Mouse (Mus musculus): ENCODE data around the gene Farp1. TPM values are rescaled to one million over a fixed set of nuclear protein-coding genes. Genes with fewer than 3 reads are reported as not detected.
A peak's percentile ranks its signal among the peaks of the same experiment; 100 is the strongest.
"Not testable (repeated sequence)": the region's sequence is repeated elsewhere in the genome, so short reads cannot be mapped to it uniquely, and the experiment has no call there.

The Farp1 gene
- polyA plus RNA-seq, 2 experiments = 43.3 to 78.5 TPM

DNA sequence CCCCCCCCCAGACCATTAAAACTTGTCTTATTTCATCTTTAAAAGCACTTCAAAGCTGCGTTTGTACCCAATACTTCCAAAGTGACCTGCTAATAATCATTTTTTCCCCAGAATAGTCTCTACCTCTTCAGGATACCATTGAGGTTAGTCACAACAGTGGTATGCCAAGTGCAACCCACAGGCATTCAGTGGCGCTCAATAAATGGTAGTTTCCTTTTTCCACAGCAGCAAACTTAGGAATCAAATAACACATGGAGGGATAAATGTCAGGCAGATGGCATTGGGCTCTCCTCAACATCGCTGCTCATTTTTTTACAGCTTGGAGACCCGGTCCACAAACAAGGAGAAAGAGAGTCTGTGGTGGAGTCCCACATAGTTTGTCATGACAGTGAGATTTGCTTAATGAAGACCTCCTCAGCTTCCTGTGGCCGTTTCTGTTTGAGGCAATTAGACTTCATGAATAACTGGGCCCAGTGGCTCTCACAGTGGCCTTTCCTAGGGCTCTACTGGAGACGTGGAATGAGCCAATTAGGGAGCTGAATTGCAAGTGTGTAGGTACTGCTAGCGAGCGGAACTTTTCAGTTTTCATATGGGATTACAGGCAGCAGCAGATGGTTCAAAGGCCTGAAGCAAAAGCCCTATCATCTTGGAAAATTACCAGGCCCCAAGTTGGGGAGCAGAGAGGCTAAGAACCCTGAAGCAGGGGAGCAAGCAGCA is 148.6 kb downstream of the Farp1 start:
- peaks cover 21% of the 10 kb centered on the region for H3K4me1 ChIP-seq (ENCODE audit: control insufficient read depth, insufficient read depth, low read length)
- no peaks in the 10 kb centered on the region for H3K27me3 ChIP-seq (ENCODE audit: control insufficient read depth, insufficient read depth, low read length)
- H3K4me2 ChIP-seq (replicated peaks; ENCODE audit: low read depth, low read length, severe bottlenecking) = no peak overlapping the region
- H3K36me3 ChIP-seq (ENCODE audit: control insufficient read depth, insufficient read depth, low read length) = peaks cover 13% of the 10 kb centered on the region
- H3K27ac ChIP-seq (replicated peaks; ENCODE audit: low read depth, low read length) = no peak overlapping the region
- 48% methylated on average over 8 of the region's 8 CpGs for WGBS
- no peak for TF ChIP-seq POLR2A (IDR thresholded peaks at IDR 0.05; ENCODE audit: borderline replicate concordance, extremely low read depth, insufficient read depth, insufficient read length)
- no peak overlapping the region for H3K9ac ChIP-seq (ENCODE audit: low read depth, low read length, severe bottlenecking)
- no peak overlapping the region for H3K4me3 ChIP-seq (replicated peaks; ENCODE audit: low read length)
- no peak for ATAC-seq (ENCODE audit: low FRiP score, low read depth)
- H3K9me3 ChIP-seq (ENCODE audit: control insufficient read depth, low read length) = no peaks in the 10 kb centered on the region
- DNase-seq (ENCODE audit: low spot score) = no peak

- no peak overlapping the region for H3K27ac ChIP-seq (replicated peaks; ENCODE audit: low read depth, low read length)
- H3K27me3 ChIP-seq (ENCODE audit: control insufficient read depth, insufficient read depth, low read length) = no peaks in the 10 kb centered on the region
- WGBS = 93% methylated on average over 8 of the region's 8 CpGs
- no peak overlapping the region for H3K9ac ChIP-seq (ENCODE audit: low read depth, low read length, severe bottlenecking)
- TF ChIP-seq POLR2A (IDR thresholded peaks at IDR 0.05; ENCODE audit: borderline replicate concordance, extremely low read depth, insufficient read depth, insufficient read length) = no peak
- H3K4me1 ChIP-seq (ENCODE audit: control insufficient read depth, insufficient read depth, low read length) = peaks cover 21% of the 10 kb centered on the region
- DNase-seq (ENCODE audit: low spot score) (no peak), ATAC-seq (ENCODE audit: low FRiP score, low read depth) (no peak)
- H3K36me3 ChIP-seq (ENCODE audit: control insufficient read depth, insufficient read depth, low read length) = peaks cover 13% of the 10 kb centered on the region
- H3K4me2 ChIP-seq (replicated peaks; ENCODE audit: low read depth, low read length, severe bottlenecking) = no peak overlapping the region
- no peaks in the 10 kb centered on the region for H3K9me3 ChIP-seq (ENCODE audit: control insufficient read depth, low read length)
- no peak overlapping the region for H3K4me3 ChIP-seq (replicated peaks; ENCODE audit: low read length)
Observed at GRCm38 (mm10) chr14:121184351-121184750, 149.4 kb downstream of the Farp1 start.

DNA sequence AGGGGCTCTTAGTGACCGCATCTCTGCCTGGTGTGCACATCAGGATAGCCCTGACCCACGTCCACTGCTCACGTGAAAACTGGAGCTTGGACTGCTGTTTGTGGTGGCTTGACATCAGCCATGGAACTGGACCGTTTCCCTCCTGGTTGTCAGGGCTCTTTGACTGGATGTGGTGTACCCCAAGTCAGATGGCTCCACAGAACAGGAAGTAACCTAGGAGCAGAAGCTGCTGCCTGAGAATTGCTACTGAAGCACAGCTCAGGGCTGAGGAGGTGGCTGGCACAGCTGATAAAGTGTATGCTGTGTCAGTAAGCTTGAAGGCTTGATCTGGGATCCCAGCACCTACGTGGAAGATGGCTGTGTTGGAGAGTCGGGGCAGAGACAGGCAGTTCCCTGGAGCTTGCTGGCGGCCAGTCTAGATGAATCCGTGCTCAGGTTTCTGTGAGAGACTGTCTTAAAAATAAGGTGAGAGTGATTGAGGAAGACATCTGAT is 151.4 kb downstream of the Farp1 start:
- Histone ChIP-seq H3K36me3 (ENCODE audit: control insufficient read depth, insufficient read depth, low read length) (peaks cover 15% of the 10 kb centered on the region), H3K27ac (replicated peaks; ENCODE audit: low read depth, low read length) (no peak overlapping the region), H3K27me3 (ENCODE audit: control insufficient read depth, insufficient read depth, low read length) (no peaks in the 10 kb centered on the region), H3K4me1 (ENCODE audit: control insufficient read depth, insufficient read depth, low read length) (peaks cover 25% of the 10 kb centered on the region), H3K4me2 (replicated peaks; ENCODE audit: low read depth, low read length, severe bottlenecking) (no peak overlapping the region), H3K9me3 (ENCODE audit: control insufficient read depth, low read length) (no peaks in the 10 kb centered on the region), H3K9ac (ENCODE audit: low read depth, low read length, severe bottlenecking) (no peak overlapping the region), H3K4me3 (replicated peaks; ENCODE audit: low read length) (no peak overlapping the region)
- 88% methylated on average over 8 of the region's 8 CpGs for WGBS
- DNase-seq (ENCODE audit: low spot score) (no peak), ATAC-seq (ENCODE audit: low FRiP score, low read depth) (no peak)
- TF ChIP-seq POLR2A (IDR thresholded peaks at IDR 0.05; ENCODE audit: borderline replicate concordance, extremely low read depth, insufficient read depth, insufficient read length) = no peak

GRCm38 (mm10) chr14:121189840-121190239 is 154.8 kb downstream of the Farp1 start:
- 92% methylated on average over 10 of the region's 10 CpGs for WGBS
- not testable (repeated sequence) for ATAC-seq (ENCODE audit: low FRiP score, low read depth); H3K27me3 ChIP-seq (ENCODE audit: control insufficient read depth, insufficient read depth, low read length); DNase-seq (ENCODE audit: low spot score); H3K27ac ChIP-seq (replicated peaks; ENCODE audit: low read depth, low read length); H3K9me3 ChIP-seq (ENCODE audit: control insufficient read depth, low read length); H3K4me3 ChIP-seq (replicated peaks; ENCODE audit: low read length); H3K9ac ChIP-seq (ENCODE audit: low read depth, low read length, severe bottlenecking); H3K4me2 ChIP-seq (replicated peaks; ENCODE audit: low read depth, low read length, severe bottlenecking)
- Histone ChIP-seq H3K36me3 (ENCODE audit: control insufficient read depth, insufficient read depth, low read length) (peaks cover 15% of the 10 kb centered on the region), H3K4me1 (ENCODE audit: control insufficient read depth, insufficient read depth, low read length) (peaks cover 16% of the 10 kb centered on the region)

GRCm38 (mm10) chr14:121190386-121190785 is 155.4 kb downstream of the Farp1 start:
- DNase-seq (ENCODE audit: low spot score) (no peak), ATAC-seq (ENCODE audit: low FRiP score, low read depth) (no peak)
- no peak overlapping the region for H3K4me3 ChIP-seq (replicated peaks; ENCODE audit: low read length)
- TF ChIP-seq POLR2A (IDR thresholded peaks at IDR 0.05; ENCODE audit: borderline replicate concordance, extremely low read depth, insufficient read depth, insufficient read length) = no peak
- no peaks in the 10 kb centered on the region for H3K27me3 ChIP-seq (ENCODE audit: control insufficient read depth, insufficient read depth, low read length)
- no peak overlapping the region for H3K9ac ChIP-seq (ENCODE audit: low read depth, low read length, severe bottlenecking)
- no peak overlapping the region for H3K4me2 ChIP-seq (replicated peaks; ENCODE audit: low read depth, low read length, severe bottlenecking)
- WGBS = 91% methylated on average over 9 of the region's 9 CpGs
- H3K9me3 ChIP-seq (ENCODE audit: control insufficient read depth, low read length) = peaks cover under 1% of the 10 kb centered on the region; the same call in 1 of the 2 replicates
- H3K27ac ChIP-seq (replicated peaks; ENCODE audit: low read depth, low read length) = 0 out of 2 replicates have a peak overlapping the region, but pooled peaks have one; percentile 8
- H3K36me3 ChIP-seq (ENCODE audit: control insufficient read depth, insufficient read depth, low read length) = peaks cover 15% of the 10 kb centered on the region
- peaks cover 16% of the 10 kb centered on the region for H3K4me1 ChIP-seq (ENCODE audit: control insufficient read depth, insufficient read depth, low read length)

Data from limb, embryonic 14.5 days (tissue).